Mouse (Mus musculus) embryonic facial prominence, embryonic 13.5 days (tissue): ENCODE measurements around the gene Rps11. TPM values are rescaled to one million over a fixed set of nuclear protein-coding genes. Genes with fewer than 3 reads are reported as not detected.
A peak's percentile ranks its signal among the peaks of the same experiment; 100 is the strongest.

Source experiments
- ATAC-seq: fragments of 200-750 bp; cut with Nextera tagmentation; 2 replicates; pipeline ENCODE4 v1.8.0; 2017; ENCODE audit warnings: low read depth; ENCODE audit not compliant: insufficient number of reproducible peaks, insufficient read depth, low FRiP score, low TSS enrichment
- H3K27ac ChIP-seq: fragments of 300-500 bp; sonication (generic); 2 replicates; pipeline ENCODE4 v1.5.1; 2015; ENCODE audit warnings: moderate library complexity, mild to moderate bottlenecking, inconsistent platforms
- H3K27me3 ChIP-seq: fragments of 300-500 bp; sonication (generic); 2 replicates; pipeline ENCODE4 v1.6.1; 2015; ENCODE audit warnings: mild to moderate bottlenecking, inconsistent platforms
- H3K36me3 ChIP-seq: fragments of 300-500 bp; sonication (generic); 2 replicates; pipeline ENCODE4 v1.6.1; 2015; ENCODE audit warnings: mild to moderate bottlenecking, inconsistent platforms
- H3K4me1 ChIP-seq: fragments of 300-500 bp; sonication (generic); 2 replicates; pipeline ENCODE4 v1.6.1; 2015; ENCODE audit warnings: inconsistent platforms
- H3K4me2 ChIP-seq: fragments of 300-500 bp; sonication (generic); 2 replicates; pipeline ENCODE4 v1.6.1; 2015; ENCODE audit warnings: moderate library complexity, mild to moderate bottlenecking, inconsistent platforms
- H3K4me3 ChIP-seq: fragments of 300-500 bp; sonication (generic); 2 replicates; pipeline ENCODE4 v1.5.1; 2015; ENCODE audit warnings: mild to moderate bottlenecking, inconsistent platforms
- H3K9ac ChIP-seq: fragments of 300-500 bp; sonication (generic); 2 replicates; pipeline ENCODE4 v1.6.1; 2015; ENCODE audit warnings: mild to moderate bottlenecking, inconsistent platforms
- H3K9me3 ChIP-seq: fragments of 300-500 bp; sonication (generic); 2 replicates; pipeline ENCODE4 v1.6.1; 2016; ENCODE audit warnings: inconsistent platforms
- WGBS: fragments of 180-500 bp; shearing (Covaris S2); methylation state at CpG from one replicate; pipeline ENCODE4 v1.1.7; 2015; ENCODE audit warnings: mixed read lengths; 5-methylcytosine and 5-hydroxymethylcytosine counted together
- polyA plus RNA-seq: library from polyadenylated mRNA; unstranded; fragments of >200 nt; fragmentation: Nextera tagmentation; extraction: Ambion mirVana; gene quantifications from 2 replicates; pipeline ENCODE4 v1.2.1, GENCODE M21; 2015

The Rps11 gene
- polyA plus RNA-seq, 1 experiment from 2014 or later = 1,760 TPM

DNA sequence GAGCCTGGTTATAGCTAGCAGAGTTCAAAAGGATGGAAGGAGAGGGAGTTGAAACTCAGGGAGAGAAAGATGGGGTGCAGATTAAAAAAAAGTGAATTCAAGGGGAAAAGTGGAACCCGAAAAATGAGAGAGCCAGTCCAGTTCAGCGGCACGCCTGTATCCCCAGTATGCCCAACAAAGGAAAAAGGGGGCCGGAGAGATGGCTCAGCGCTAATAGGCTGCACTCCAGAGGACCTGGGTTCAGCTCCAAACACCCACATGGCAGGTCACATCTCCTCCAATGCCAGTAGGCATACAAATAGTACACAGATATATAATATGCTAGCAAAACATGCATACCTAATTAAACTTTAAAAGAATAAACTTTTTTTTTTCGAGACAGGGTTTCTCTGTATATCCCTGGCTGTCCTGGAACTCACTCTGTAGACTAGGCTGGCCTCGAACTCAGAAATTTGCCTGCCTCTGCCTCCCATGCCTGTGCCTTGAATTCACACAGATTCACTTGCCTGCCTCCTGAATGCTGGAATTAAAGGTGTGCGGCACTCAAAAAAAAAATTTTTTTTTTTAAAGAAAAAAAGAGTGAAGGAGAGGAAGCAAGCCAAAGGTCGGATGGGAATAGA lies 38.9 kb upstream of the Rps11 start:
- peak overlapping the region; percentile 73; the same call in 1 of the 2 replicates for H3K4me2 ChIP-seq
- peaks cover 12% of the 10 kb centered on the region for H3K4me1 ChIP-seq
- H3K9ac ChIP-seq = no peak overlapping the region
- no peak for ATAC-seq
- peaks cover 59% of the 10 kb centered on the region for H3K27me3 ChIP-seq
- 68% methylated on average over 9 of the region's 9 CpGs for WGBS
- peaks cover 32% of the 10 kb centered on the region for H3K36me3 ChIP-seq
- no peak overlapping the region for H3K4me3 ChIP-seq
- peaks cover 3% of the 10 kb centered on the region; the same call in 1 of the 2 replicates for H3K9me3 ChIP-seq
- no peak overlapping the region for H3K27ac ChIP-seq

DNA sequence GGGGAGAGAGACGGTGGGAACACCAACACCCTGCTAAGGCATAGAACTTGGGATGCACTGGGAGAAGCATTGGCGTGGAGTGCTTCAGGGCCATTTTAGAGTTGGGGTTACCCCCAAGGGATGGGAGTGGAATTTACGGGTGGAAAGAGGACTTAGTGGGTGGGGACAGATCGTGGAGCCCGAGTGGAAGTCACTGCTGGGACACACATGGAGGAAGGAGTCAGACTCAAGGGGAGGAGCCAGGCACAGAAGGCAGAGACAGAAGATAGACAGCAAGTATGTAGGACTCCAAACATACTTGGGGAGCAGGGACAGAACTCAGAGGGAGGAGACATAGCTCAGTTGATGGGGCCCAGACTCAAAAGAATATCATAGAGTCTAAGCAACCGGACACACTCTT lies 38.3 kb upstream of the Rps11 start:
- 21% methylated on average over 6 of the region's 6 CpGs for WGBS
- peak overlapping the region; percentile 62 for H3K9ac ChIP-seq
- no peak overlapping the region for H3K27ac ChIP-seq
- peaks cover 3% of the 10 kb centered on the region; the same call in 1 of the 2 replicates for H3K9me3 ChIP-seq
- no peak for ATAC-seq
- H3K4me2 ChIP-seq = peak overlapping the region; percentile 78
- peaks cover 37% of the 10 kb centered on the region for H3K36me3 ChIP-seq
- peaks cover 53% of the 10 kb centered on the region for H3K27me3 ChIP-seq
- peak overlapping the region; percentile 47 for H3K4me3 ChIP-seq
- peaks cover 12% of the 10 kb centered on the region for H3K4me1 ChIP-seq

DNA sequence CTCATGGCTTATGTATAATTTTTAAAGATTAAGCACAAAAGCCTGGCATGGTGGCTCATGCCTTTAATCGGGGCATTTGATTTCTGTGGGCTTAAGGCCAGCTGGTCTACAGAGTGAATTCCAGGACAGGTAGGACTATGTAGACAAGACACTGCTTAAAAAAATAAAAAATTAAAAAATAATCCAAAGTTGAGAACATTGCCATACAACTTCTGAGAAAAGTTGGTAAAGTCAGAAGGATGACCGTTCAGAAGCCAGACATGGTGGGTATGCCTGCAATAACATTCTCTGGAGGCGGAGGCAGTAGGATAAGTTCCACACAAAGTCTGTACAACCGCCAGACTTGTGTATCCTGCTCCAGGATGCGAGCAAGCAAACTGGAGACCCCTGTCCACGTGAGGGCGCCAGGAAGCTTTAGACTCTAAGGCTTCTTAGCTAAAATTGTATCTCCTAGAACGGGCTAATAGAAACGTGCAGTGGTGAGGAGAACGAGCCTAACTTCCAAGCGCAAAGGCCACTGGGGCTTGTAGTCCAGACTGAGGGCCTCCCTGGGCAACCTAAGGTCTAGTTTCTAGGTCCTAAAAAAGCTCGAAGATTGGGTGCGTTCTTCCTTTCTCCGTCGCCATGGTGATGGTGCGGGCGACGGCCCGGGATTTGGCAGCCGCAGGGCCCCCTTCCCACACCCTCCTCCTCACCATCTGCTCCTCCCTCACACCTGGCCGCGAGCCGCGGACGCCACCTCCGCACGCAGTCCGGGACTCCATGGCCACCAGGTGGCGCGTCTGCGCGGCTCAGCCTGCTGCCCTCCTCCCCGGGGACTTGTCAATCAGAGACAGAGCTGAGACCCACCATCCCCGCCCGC lies 37.6 kb upstream of the Rps11 start:
- peaks cover 12% of the 10 kb centered on the region for H3K4me1 ChIP-seq
- ATAC-seq = peak; percentile 87
- WGBS = 4% methylated on average over 35 of the region's 35 CpGs
- H3K4me2 ChIP-seq = peak overlapping the region; percentile 78
- H3K27ac ChIP-seq = no peak overlapping the region; the same call in 1 of the 2 replicates
- peaks cover 46% of the 10 kb centered on the region for H3K27me3 ChIP-seq
- peaks cover 42% of the 10 kb centered on the region for H3K36me3 ChIP-seq
- H3K9me3 ChIP-seq = peaks cover 2% of the 10 kb centered on the region; the same call in 1 of the 2 replicates
- H3K9ac ChIP-seq = peak overlapping the region; percentile 62
- peak overlapping the region; percentile 47 for H3K4me3 ChIP-seq

DNA sequence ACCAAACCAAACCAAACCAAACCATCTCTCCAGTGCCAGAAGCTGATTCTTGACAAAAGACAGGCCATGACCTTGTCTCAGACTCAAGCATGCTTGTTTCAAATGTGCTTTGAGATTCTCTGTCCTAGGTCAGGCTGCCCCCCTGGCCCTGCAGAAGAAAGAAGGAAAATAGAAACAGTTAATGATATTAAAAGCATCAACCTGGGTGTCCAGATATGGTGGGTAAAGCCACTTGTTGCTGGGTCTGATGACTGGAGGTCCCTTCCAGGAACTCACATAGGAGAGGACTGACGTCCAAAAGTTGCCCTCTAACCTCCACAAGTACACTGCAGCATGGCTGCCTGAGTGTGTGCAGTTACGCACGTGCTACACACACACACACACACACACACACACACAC lies 36.6 kb upstream of the Rps11 start:
- H3K4me2 ChIP-seq = no peak overlapping the region
- H3K36me3 ChIP-seq = peaks cover 42% of the 10 kb centered on the region
- H3K4me3 ChIP-seq = no peak overlapping the region
- ATAC-seq = no peak
- 86% methylated on average over 3 of the region's 3 CpGs for WGBS
- H3K27me3 ChIP-seq = peaks cover 36% of the 10 kb centered on the region
- H3K9me3 ChIP-seq = no peaks in the 10 kb centered on the region
- H3K9ac ChIP-seq = no peak overlapping the region
- peaks cover 12% of the 10 kb centered on the region for H3K4me1 ChIP-seq
- no peak overlapping the region for H3K27ac ChIP-seq

DNA sequence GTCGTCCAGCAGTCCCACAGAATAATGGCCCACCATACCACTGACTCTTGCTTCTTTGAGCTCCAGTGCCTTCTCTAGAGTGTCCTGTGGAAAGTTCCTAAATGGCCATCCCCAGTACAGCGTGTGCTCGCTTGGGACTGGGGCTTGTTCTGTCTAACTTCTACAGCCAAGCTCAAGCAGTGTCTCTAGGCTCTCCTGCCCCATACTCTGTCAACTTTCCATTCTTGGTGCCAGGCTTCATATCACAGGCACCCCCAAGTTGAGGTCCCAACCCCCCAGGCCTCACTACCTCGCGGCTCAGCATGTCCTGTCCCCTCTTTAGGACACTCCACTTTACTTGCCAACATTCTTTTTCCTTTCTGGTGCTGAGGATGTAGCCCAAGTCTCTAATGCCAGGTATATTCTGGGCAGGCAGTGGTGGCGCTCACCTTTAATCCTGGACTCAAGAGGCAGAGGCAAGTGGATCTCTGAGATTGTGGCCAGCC lies 36.1 kb upstream of the Rps11 start:
- no peak overlapping the region for H3K9ac ChIP-seq
- peaks cover 42% of the 10 kb centered on the region for H3K36me3 ChIP-seq
- peaks cover 16% of the 10 kb centered on the region for H3K4me1 ChIP-seq
- 89% methylated on average over 6 of the region's 6 CpGs for WGBS
- ATAC-seq = no peak
- no peak overlapping the region for H3K27ac ChIP-seq
- H3K4me3 ChIP-seq = no peak overlapping the region
- peaks cover 31% of the 10 kb centered on the region for H3K27me3 ChIP-seq
- no peaks in the 10 kb centered on the region for H3K9me3 ChIP-seq
- no peak overlapping the region for H3K4me2 ChIP-seq

DNA sequence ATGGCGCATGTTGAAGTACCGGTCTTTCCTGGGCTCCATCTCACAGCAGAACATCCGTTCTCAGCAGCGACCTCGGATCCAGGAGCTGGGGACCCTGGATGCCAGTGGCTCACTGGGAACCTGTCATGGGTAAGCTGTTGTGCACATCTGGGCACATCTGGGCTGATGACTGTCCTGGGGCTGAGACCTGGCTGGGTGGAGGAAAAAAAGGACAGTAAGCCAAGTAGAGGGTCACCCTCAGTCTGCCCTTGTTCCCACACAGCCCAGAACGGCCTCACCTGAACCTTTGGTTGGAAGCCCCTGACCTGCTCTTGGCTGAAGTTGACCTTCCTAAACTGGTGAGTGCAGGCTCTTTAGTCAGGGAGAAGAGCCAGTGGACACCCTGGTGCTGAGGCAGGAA lies 34.8 kb upstream of the Rps11 start:
- H3K27me3 ChIP-seq = peaks cover 18% of the 10 kb centered on the region

DNA sequence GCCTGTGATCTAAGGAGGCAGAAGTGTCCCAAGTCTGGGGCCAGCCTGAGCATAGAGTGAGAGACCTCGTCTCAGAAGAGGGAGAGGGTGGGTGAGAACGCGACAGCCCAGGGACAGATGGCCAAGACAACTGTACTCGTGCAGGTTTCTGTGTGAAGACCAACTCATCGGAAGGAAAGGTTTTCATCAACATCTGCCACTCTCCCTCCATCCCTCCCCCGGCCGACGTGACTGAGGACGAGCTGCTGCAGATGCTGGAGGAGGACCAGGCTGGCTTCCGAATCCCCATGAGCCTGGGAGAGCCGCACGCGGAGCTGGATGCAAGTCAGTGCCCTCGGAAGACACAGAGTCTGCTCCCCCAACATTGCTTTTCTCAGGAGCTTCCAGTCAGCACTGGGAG lies 33.2 kb upstream of the Rps11 start:
- no peak for ATAC-seq
- Histone ChIP-seq H3K4me1 (peaks cover 19% of the 10 kb centered on the region), H3K36me3 (peaks cover 42% of the 10 kb centered on the region), H3K4me3 (no peak overlapping the region), H3K27me3 (peaks cover 2% of the 10 kb centered on the region), H3K4me2 (no peak overlapping the region), H3K9ac (no peak overlapping the region), H3K9me3 (no peaks in the 10 kb centered on the region), H3K27ac (no peak overlapping the region; the same call in 1 of the 2 replicates)
- 82% methylated on average over 14 of the region's 14 CpGs for WGBS

More for the DNA sequence above, 34.8 kb upstream of the Rps11 start:
- ATAC-seq = no peak
- Histone ChIP-seq H3K36me3 (peaks cover 42% of the 10 kb centered on the region), H3K4me1 (peaks cover 20% of the 10 kb centered on the region), H3K9ac (0 out of 2 replicates have a peak overlapping the region, but pooled peaks have one; percentile 3), H3K4me2 (no peak overlapping the region), H3K4me3 (no peak overlapping the region), H3K27ac (no peak overlapping the region), H3K9me3 (no peaks in the 10 kb centered on the region)
- whole genome bisulfite sequencing = 91% methylated on average over 6 of the region's 6 CpGs

DNA sequence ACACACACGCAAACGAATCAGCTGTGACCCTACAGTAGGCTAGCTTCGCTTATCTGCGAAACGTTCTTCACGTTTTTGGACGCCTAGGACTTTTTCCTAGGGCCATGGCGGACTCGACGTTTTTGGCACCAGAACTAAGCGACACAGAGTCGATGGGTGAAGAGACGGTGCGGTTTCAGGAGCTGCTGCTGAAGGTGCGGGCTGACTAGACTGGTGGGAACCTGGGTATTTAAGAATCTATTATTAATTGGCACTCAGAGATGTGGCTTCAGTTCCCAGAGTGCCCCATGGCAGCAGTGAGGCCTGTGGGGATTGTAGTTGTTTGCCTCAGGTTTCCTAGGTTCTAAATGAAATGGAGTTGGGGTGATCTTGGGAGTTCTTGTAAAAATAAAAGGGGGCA lies 32.0 kb upstream of the Rps11 start:
- WGBS = 93% methylated on average over 15 of the region's 15 CpGs
- Histone ChIP-seq H3K27me3 (no peaks in the 10 kb centered on the region), H3K4me1 (peaks cover 19% of the 10 kb centered on the region), H3K27ac (no peak overlapping the region), H3K9me3 (no peaks in the 10 kb centered on the region), H3K4me3 (no peak overlapping the region), H3K36me3 (peaks cover 41% of the 10 kb centered on the region), H3K4me2 (no peak overlapping the region), H3K9ac (no peak overlapping the region)
- ATAC-seq = no peak

DNA sequence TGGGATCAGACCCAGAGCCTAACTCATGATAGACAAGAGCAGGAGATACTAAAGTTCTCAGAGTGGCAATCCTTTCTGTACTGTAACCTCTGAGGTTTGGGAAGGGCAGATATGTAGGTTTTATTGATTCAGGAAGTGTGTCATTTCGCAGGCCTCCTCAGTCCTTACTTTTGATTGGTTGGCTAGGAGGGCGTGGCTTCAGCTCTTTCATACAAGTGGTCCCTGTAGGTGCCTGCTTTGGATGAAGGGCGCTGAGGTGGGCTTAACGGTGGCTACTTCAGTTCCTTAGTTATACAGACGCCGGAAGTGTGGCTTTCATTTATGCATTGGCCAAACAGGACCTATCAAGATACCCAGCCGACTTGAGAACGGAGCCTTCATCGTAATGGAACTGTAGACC lies 31.4 kb upstream of the Rps11 start:
- WGBS = 82% methylated on average over 9 of the region's 9 CpGs
- H3K27me3 ChIP-seq = no peaks in the 10 kb centered on the region
- peak overlapping the region; percentile 96; the same call in 1 of the 2 replicates for H3K27ac ChIP-seq
- H3K4me2 ChIP-seq = peak overlapping the region; percentile 79; the same call in 1 of the 2 replicates
- no peak for ATAC-seq
- H3K9me3 ChIP-seq = no peaks in the 10 kb centered on the region
- H3K4me3 ChIP-seq = no peak overlapping the region
- H3K4me1 ChIP-seq = peaks cover 25% of the 10 kb centered on the region
- H3K36me3 ChIP-seq = peaks cover 35% of the 10 kb centered on the region
- H3K9ac ChIP-seq = no peak overlapping the region

DNA sequence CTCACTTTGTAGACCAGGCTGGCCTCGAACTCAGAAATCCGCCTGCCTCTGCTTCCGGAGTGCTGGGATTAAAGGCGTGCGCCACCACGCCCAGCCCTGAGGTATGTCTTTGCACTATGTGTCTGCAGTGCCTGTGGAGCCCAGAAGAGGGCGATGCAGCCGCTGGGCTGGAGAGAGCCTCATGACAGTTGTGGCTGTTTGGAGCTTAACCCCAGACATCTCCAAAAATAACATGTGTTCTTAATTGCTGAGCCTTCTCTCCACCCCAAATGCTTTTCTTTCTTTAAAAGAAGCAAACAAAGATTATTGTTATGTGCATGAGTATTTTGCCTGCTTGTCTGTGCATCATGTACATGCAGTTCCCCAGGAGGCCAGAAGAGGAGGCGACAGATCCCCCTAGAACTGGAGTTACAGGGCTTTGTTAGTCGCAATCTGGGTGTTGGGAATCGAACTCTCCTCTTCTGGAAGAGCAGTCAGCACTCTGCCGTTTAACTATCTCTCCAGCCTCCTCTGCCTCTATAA lies 30.8 kb upstream of the Rps11 start:
- Histone ChIP-seq H3K36me3 (peaks cover 30% of the 10 kb centered on the region), H3K4me1 (peaks cover 29% of the 10 kb centered on the region), H3K9ac (peak overlapping the region; percentile 49; the same call in 1 of the 2 replicates), H3K9me3 (no peaks in the 10 kb centered on the region), H3K27me3 (no peaks in the 10 kb centered on the region), H3K4me2 (peak overlapping the region; percentile 79), H3K4me3 (peak overlapping the region; percentile 64), H3K27ac (peak overlapping the region; percentile 96)
- WGBS = 79% methylated on average over 12 of the region's 12 CpGs
- 0 out of 2 replicates have a peak, but pooled peaks have one; percentile 0 for ATAC-seq
